Mouse (Mus musculus) lung, embryonic 14.5 days (tissue): ENCODE results near the gene Smim12. TPM values are rescaled to one million over a fixed set of nuclear protein-coding genes. Genes with fewer than 3 reads are reported as not detected.

Source experiments
- ATAC-seq: fragments of 200-750 bp; cut with Nextera tagmentation; 2 replicates; pipeline ENCODE4 v1.8.0; 2017; ENCODE audit warnings: mild to moderate bottlenecking, moderate TSS enrichment, moderate library complexity; ENCODE audit not compliant: insufficient read depth
- DNase-seq: peaks from one replicate; pipeline ENCODE4 v3.0.0-alpha.2; 2015
- H3K27ac ChIP-seq: fragments of 300-500 bp; sonication (generic); 2 replicates; pipeline ENCODE4 v1.5.1; 2014; ENCODE audit warnings: low read depth, mild to moderate bottlenecking, moderate library complexity
- H3K27me3 ChIP-seq: fragments of 300-500 bp; sonication (generic); 2 replicates; pipeline ENCODE4 v1.6.1; 2014; ENCODE audit warnings: low read length, control low read depth; ENCODE audit not compliant: insufficient read depth
- H3K36me3 ChIP-seq: fragments of 300-500 bp; sonication (generic); 2 replicates; pipeline ENCODE4 v1.6.1; 2014; ENCODE audit warnings: control low read depth; ENCODE audit not compliant: insufficient read depth
- H3K4me1 ChIP-seq: fragments of 300-500 bp; sonication (generic); 2 replicates; pipeline ENCODE4 v1.6.1; 2014; ENCODE audit warnings: antibody characterized with exemption, control low read depth; ENCODE audit not compliant: insufficient read depth
- H3K4me2 ChIP-seq: fragments of 300-500 bp; sonication (generic); 2 replicates; pipeline ENCODE4 v1.6.1; 2014; ENCODE audit warnings: mild to moderate bottlenecking
- H3K4me3 ChIP-seq: fragments of 300-500 bp; sonication (generic); 2 replicates; pipeline ENCODE4 v1.5.1; 2014; ENCODE audit warnings: low read depth, low read length
- H3K9ac ChIP-seq: fragments of 300-500 bp; sonication (generic); 2 replicates; pipeline ENCODE4 v1.6.1; 2014
- H3K9me3 ChIP-seq: fragments of 300-500 bp; sonication (generic); 2 replicates; pipeline ENCODE4 v1.6.1; 2016; ENCODE audit warnings: low read depth, low read length, control low read depth
- CTCF ChIP-seq: IDR thresholded peaks from 2 replicates; pipeline ENCODE4 v1.5.1; 2016; ENCODE audit warnings: antibody characterized with exemption, low read depth
- WGBS: fragments of 180-500 bp; shearing (Covaris S2); extraction: QIAGEN DNeasy Blood & Tissue Kit; methylation state at CpG from one replicate; pipeline ENCODE4 v1.1.7; 2014; 5-methylcytosine and 5-hydroxymethylcytosine counted together
- polyA plus RNA-seq: library from polyadenylated mRNA; unstranded; fragments of >200 nt; fragmentation: Nextera tagmentation; extraction: Ambion mirVana; gene quantifications from 2 replicates; pipeline ENCODE4 v1.2.1, GENCODE M21; 2014

Gene Smim12
- polyA plus RNA-seq, 1 experiment from 2014 or later = 63.0 TPM

DNA sequence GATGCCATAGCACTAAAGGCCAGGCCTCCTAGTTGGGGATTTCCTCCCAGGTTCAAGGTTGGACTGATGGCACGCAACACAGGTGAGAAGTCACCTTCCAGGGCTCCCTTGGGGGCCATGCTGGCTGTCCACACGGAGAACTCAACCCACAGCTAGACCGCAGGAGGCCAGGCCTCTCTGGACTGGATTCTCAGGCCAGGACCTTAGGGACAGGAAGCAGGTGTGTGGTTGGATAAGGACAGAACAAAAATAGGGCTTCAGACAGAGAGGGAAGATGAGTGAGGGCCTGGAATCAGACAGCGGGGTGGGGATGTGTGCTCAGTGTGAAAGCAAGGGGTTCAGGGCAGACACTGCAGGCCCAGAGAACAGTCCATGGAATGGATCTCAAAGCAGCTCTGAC lies 43.3 kb downstream of the Smim12 start:
- Histone ChIP-seq H3K4me1 (no peaks in the 10 kb centered on the region), H3K36me3 (no peaks in the 10 kb centered on the region), H3K9ac (no peak overlapping the region), H3K4me3 (no peak overlapping the region), H3K4me2 (no peak overlapping the region), H3K9me3 (no peaks in the 10 kb centered on the region), H3K27me3 (no peaks in the 10 kb centered on the region), H3K27ac (no peak overlapping the region)
- DNase-seq (no peak), ATAC-seq (no peak)
- TF ChIP-seq CTCF = no peak
- 75% methylated on average over 4 of the region's 4 CpGs for WGBS

- Histone ChIP-seq H3K4me3 (no peak overlapping the region), H3K27me3 (no peaks in the 10 kb centered on the region), H3K27ac (no peak overlapping the region), H3K9me3 (no peaks in the 10 kb centered on the region), H3K4me1 (no peaks in the 10 kb centered on the region), H3K36me3 (no peaks in the 10 kb centered on the region), H3K9ac (no peak overlapping the region), H3K4me2 (no peak overlapping the region)
- DNase-seq = no peak
- no peak for TF ChIP-seq CTCF
- WGBS = 48% methylated on average over 6 of the region's 6 CpGs
- no peak; the same call in 1 of the 2 replicates for ATAC-seq
Measured at GRCm38 (mm10) chr4:127289039-127289548, 45.5 kb downstream of the Smim12 start.

DNA sequence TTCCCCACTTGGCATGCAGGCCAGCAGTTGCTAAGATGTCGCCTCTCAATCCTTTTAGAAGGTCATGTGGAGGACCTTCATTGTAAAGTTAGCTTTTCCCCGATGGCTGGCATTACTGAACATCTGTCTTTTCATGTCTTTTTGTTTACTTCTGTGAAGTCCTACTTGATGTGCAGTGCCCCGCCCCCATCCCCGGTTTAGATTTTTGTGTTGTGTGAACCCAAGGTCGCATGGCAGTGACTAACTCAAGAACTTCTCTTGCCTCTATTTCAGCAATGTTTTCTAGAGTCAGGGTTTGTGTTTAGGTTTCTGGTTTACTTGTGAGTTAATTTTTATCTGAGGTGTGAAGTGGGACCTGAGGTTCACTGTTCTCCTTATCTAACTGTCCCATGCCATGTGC lies 49.0 kb downstream of the Smim12 start:
- WGBS = 50% methylated on average over 5 of the region's 5 CpGs
- H3K9me3 ChIP-seq = no peaks in the 10 kb centered on the region
- no peaks in the 10 kb centered on the region for H3K4me1 ChIP-seq
- no peak overlapping the region for H3K9ac ChIP-seq
- H3K27me3 ChIP-seq = no peaks in the 10 kb centered on the region
- H3K4me2 ChIP-seq = no peak overlapping the region
- ATAC-seq (no peak), DNase-seq (no peak)
- H3K36me3 ChIP-seq = no peaks in the 10 kb centered on the region
- no peak for TF ChIP-seq CTCF
- no peak overlapping the region for H3K27ac ChIP-seq
- no peak overlapping the region for H3K4me3 ChIP-seq

Other genes with a start within 250 kb of the Smim12 start
- 129 and 137 TPM in 2 replicates for gene Sfpq, start 222.5 kb upstream of the Smim12 start, polyA plus RNA-seq
- 27.6 and 28.6 TPM in 2 replicates for gene Zmym1, start 182.6 kb upstream of the Smim12 start, polyA plus RNA-seq
- gene Zmym6, start 166.4 kb upstream of the Smim12 start, polyA plus RNA-seq = 17.8 and 18.7 TPM in 2 replicates
- 13.1 and 14.9 TPM in 2 replicates for gene Tmem35b, start 120.1 kb upstream of the Smim12 start, polyA plus RNA-seq
- gene Dlgap3, start 74.6 kb upstream of the Smim12 start, polyA plus RNA-seq = 0.97 and 1.4 TPM in 2 replicates
- gene Gja4, start 70.3 kb downstream of the Smim12 start, polyA plus RNA-seq = 24.0 and 26.1 TPM in 2 replicates
- 0.86 and 1.1 TPM in 2 replicates for gene Gjb3, start 87.1 kb downstream of the Smim12 start, polyA plus RNA-seq
- gene Gjb4, start 110.3 kb downstream of the Smim12 start, polyA plus RNA-seq = 0.12 TPM in 1 of 2 replicates, not detected in the other
- 0.51 and 0.70 TPM in 2 replicates for gene Gjb5, start 114.4 kb downstream of the Smim12 start, polyA plus RNA-seq